Mouse (Mus musculus): ENCODE measurements around the gene Brd4.

- TF ChIP-seq CTCF (IDR thresholded peaks at IDR 0.05; ENCODE audit: low read depth) = no peak
- TF ChIP-seq EP300 (IDR thresholded peaks at IDR 0.05; ENCODE audit: low read depth) = no peak
Measured at GRCm38 (mm10) chr17:32238589-32238988, 45.9 kb downstream of the Brd4 start.
